Mouse (Mus musculus): ENCODE data around the gene Eef1g.

- TF ChIP-seq EP300 (IDR thresholded peaks at IDR 0.05): no peak
- TF ChIP-seq CTCF (IDR thresholded peaks at IDR 0.05): no peak
Measured at GRCm38 (mm10) chr19:8998546-8998945, 31.7 kb downstream of the Eef1g start.

All from lung, postnatal 0 days (tissue).